Mouse (Mus musculus) thymus, adult 18-20 months (tissue): ENCODE data around the gene Gm10188.

Source experiments
- DNase-seq, 2 experiments: peaks; one replicate each; pipeline ENCODE4 v3.0.0; 2022; ENCODE audit warnings: mixed read lengths in 2 of 2

Gm10188 gene

GRCm38 (mm10) chr1:132229667-132230066 is at the start of gene Gm10188:
Gene Gm10188 (minus strand): TSS chr1:132229767.
- DNase-seq: no peak

- no peak for DNase-seq
Measured at GRCm38 (mm10) chr1:132277124-132277523, 47.6 kb upstream of the Gm10188 start.

DNA sequence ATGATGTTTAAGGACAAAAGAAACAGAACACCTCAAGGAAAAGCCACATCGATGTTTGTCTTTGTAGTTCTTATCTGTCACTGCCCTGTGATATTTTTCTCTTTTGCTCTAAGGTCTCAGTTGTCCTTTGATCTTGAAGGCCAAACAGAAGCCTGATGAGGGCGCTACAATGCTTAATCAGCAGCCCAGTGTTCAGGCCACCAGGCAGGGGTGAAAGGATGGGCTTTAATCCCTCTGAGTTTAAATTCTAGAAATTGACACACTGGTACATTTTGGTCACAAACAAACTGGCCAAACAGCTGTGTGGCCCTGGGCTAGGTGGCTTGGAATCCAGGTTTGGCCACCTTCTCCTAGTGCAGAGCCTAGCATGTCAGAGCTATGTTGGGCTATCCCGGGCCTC is 47.1 kb upstream of the Gm10188 start:
- no peak for DNase-seq

DNA sequence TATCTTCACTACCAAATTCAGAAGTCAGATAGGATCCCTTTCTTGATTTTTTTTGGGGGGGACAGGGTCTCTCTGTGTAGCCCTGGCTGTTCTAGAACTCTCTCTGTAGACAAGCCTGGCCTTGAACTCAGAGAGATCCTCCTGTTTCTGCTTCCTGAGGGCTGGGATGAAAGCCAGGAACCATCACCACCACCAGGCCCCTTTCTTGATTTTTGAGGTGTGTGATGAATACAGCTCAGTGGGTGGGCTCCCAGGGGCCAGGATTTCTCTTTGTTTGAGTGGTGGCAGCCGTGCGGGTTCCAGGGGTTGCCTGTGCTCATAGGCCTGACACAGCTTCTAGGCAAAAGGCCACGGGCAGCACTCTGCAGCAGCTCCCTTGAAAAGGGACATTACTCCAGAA is 41.7 kb upstream of the Gm10188 start:
- DNase-seq: no peak

DNA sequence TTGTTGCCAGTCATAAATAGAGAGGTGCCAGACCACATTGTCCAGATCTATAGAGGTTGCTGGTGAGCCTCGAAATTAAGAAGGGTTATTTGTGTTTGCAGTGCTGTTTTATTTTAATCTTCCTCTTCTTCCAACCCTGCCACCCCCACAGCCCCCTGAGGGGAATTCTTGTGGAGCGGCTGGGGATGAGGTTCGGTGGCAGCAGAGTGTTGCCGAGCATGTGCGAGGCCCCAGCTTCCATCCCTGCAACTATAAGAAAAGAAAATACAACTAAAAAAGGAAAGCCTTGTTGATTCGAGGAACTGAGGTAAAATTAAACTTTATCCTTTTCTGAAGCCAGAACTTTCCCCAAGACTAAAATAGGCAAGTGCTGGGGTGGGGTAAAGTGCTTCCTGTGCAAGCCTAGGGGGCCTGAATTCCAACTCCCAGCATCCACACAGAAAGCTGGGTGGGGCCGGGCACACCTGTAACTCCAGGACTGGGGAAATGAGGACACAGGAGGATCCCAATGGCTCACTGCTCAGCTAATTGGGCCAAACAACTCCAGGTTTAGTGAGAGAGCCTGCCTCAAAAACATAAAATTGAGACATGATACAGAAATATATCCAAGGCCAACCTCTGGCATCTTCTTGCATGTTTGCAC is 39.0 kb upstream of the Gm10188 start:
- no peak for DNase-seq

DNA sequence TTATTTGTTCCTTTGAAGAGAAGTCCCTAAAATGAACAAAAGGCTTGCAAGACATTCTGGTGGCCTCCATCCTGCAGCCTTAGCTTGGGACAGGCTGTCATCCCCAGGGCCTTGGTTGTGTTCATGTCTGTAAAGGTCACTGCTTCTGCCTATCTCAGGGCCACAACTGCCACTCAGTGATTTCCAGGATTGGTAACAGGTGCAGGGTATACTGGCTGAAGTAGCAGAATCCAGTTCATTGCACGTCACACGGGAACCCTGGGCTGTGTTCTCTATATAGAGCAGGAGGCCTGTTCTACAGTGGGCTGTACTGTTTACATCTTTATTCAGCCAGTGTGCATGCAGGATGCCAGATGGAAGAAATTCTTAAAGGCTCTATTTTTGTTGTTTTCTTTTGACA is 38.4 kb upstream of the Gm10188 start:
- DNase-seq: no peak

DNA sequence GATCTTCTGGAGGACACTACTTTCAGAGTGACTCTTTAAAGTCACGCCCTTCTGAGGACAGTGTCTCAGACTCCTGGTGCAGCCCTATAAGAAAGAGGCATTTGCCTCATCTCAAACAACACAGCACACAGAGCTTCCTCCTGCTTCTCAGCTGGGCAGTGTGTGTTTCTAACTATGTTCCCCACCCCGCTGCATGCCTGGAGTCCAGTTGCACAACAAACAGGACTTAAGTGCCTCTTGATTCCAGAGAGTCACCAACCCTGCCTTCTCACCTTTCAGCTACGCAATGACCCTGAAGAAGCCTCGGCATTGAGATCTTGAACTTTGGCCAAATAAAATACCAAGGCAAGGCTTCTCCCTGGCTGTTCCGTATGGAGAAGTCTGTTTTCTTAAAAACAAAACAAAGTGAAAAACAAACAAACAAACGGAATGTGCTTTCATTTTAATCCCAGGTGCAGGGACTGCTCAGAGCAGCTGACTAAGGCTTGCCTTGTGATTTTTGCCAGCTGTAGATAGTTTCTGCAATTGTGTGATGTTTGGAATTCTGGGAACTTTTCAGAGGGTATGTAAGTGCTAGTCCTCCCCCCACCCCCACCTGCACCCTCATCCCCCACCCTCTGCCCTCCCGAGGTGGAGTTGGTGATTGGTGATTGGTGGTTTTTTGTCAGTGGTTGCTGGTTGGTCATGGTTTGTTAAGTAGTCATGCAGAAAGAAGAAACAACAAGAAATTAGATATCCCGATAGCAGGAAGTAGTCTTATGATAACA is 37.4 kb upstream of the Gm10188 start:
- no peak for DNase-seq

GRCm38 (mm10) chr1:132265936-132266335 is 36.4 kb upstream of the Gm10188 start:
- no peak for DNase-seq

GRCm38 (mm10) chr1:132265211-132265859 is 35.8 kb upstream of the Gm10188 start:
- DNase-seq: no peak

GRCm38 (mm10) chr1:132264577-132264976 is 35.0 kb upstream of the Gm10188 start:
- DNase-seq: no peak

DNA sequence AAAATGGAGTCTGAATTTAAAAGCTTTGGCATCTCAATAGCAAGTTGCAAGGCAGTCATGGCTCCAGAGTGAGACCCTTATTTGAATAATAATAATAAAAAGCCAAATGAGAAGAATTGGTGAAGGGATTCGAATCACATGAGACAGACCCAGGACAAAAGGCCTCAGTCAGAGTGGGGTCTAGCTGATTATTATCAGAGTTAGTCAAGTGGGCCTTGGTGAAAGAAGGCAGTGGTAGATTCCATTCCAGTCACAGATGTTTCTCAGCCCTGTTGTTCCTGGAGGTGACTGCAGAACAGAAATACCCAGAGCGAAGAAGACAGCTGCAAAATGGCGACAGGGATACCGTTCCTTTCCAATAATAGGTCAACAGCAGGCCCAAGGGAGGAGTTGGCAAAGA is 34.1 kb upstream of the Gm10188 start:
- no peak for DNase-seq

GRCm38 (mm10) chr1:132261058-132261457 is 31.5 kb upstream of the Gm10188 start:
- DNase-seq: no peak

GRCm38 (mm10) chr1:132260331-132260730 is 30.8 kb upstream of the Gm10188 start:
- no peak for DNase-seq

DNA sequence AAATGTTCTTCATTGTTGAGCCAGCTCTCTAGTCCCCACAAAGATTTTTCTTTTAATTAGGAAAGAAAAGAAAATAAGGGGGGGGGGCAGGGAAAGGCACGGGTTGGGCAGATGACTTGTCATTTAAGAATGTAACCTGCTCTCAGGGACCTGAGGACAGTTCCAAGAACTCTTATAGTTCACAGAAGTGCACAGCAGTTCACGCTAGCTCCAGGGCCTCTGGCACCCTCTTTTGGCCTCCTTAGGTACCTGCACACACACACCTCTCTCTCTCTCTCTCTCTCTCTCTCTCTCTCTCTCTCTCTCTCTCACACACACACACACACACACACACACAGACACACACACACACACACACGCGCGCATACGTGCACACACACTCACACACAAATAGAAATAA is 24.9 kb upstream of the Gm10188 start:
- DNase-seq: no peak

- no peak for DNase-seq
Measured at GRCm38 (mm10) chr1:132246641-132247040, 17.1 kb upstream of the Gm10188 start.

DNA sequence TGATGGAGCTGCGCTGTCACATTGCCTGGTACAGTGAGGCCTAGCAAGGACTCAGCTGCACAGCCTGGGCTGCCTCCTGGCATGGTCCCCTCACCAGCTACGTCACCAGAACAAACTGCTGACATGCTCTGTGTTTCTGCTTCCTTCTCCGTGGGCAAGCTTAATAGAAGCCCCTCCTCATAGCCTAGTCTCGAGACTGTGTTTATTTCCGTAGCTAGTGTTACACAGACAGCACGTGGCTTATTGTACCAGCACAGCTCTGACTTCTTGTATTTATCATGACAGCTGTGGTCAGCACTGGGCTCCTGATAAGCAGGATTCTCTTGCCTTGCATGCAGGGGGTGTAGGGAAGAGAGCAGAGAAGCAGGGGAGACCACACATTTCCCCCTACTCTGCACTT is 16.6 kb upstream of the Gm10188 start:
- DNase-seq: no peak

- DNase-seq: no peak
Measured at GRCm38 (mm10) chr1:132245010-132245409, 15.4 kb upstream of the Gm10188 start.

GRCm38 (mm10) chr1:132237585-132238159 is 8.1 kb upstream of the Gm10188 start:
- peak in 1 of 2 experiments; percentile 21 for DNase-seq

GRCm38 (mm10) chr1:132234757-132235273 is 5.2 kb upstream of the Gm10188 start:
- DNase-seq: no peak

- DNase-seq: no peak
Measured at GRCm38 (mm10) chr1:132233566-132233965, 4.0 kb upstream of the Gm10188 start.

- DNase-seq: no peak
Measured at GRCm38 (mm10) chr1:132231470-132232274, 2.1 kb upstream of the Gm10188 start.

DNA sequence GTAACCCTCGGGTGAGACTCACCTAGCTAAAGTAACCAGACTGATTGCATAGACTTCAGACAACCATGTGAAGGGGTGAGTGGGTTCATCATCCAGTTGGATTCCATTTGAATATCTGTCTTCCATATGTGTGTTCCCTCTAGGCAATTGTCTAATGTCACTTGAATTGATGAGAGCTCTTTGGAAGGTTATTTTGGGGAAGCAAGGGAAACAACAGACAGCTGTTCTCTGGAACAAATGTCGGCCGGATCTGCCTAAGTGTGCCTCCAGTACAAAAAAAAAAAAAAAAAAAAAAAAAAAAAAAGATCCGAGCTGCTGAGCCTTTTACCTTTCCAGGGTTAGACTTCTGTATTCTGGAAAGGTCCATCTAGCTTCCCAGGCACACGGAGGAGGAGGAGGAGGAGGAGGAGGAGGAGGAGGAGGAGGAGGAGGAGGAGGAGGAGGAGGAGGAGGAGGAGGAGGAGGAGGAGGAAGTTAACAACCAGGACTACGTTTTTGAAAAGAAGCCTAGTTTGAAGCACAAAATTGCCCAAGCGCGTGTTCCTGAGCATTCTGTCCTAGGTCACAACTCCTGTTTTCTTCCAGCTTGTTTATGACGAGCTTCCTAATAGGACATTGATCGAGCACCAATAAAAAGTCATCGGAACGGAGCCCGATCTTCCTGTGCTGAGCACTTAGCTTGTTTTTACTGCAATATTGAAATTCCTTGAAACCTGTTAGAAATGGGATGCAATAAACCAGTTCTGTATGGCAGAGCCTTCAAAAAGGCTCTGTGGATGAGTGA is 3.1 kb downstream of the Gm10188 start:
- no peak for DNase-seq
